Mouse (Mus musculus): ENCODE data around the gene Ndufaf5. TPM values are rescaled to one million over a fixed set of nuclear protein-coding genes. Genes with fewer than 3 reads are reported as not detected.

The Ndufaf5 gene
- polyA plus RNA-seq, 1 experiment from 2014 or later, result 26.6 TPM

- H3K4me1 ChIP-seq (ENCODE audit: control insufficient read depth, insufficient read depth, low read length), result no peaks in the 10 kb centered on the region
- no peaks in the 10 kb centered on the region for H3K27me3 ChIP-seq (ENCODE audit: control insufficient read depth, insufficient read depth, low read length)
- no peaks in the 10 kb centered on the region for H3K36me3 ChIP-seq (ENCODE audit: control insufficient read depth, insufficient read depth, low read length)
- no peak overlapping the region for H3K9ac ChIP-seq (ENCODE audit: low read length)
- H3K9me3 ChIP-seq (replicated peaks; ENCODE audit: control insufficient read depth, low read length), result no peaks in the 10 kb centered on the region
- no peak overlapping the region for H3K27ac ChIP-seq (ENCODE audit: low read length)
- H3K4me2 ChIP-seq (ENCODE audit: low read depth, low read length), result no peak overlapping the region
- ATAC-seq (ENCODE audit: insufficient read depth, low FRiP score), result no peak
- no peak overlapping the region for H3K4me3 ChIP-seq (replicated peaks; ENCODE audit: low read length)
- 76% methylated on average over 5 of the region's 5 CpGs for WGBS
Observed at GRCm38 (mm10) chr2:140242398-140242797, 71.9 kb downstream of the Ndufaf5 start.

GRCm38 (mm10) chr2:140243105-140243504 lies 72.7 kb downstream of the Ndufaf5 start:
- WGBS, result 90% methylated on average over 5 of the region's 5 CpGs
- no peak overlapping the region for H3K27ac ChIP-seq (ENCODE audit: low read length)

More at GRCm38 (mm10) chr2:140243105-140243504, 72.7 kb downstream of the Ndufaf5 start:
- no peak for ATAC-seq (ENCODE audit: insufficient read depth, low FRiP score)
- Histone ChIP-seq H3K9ac (ENCODE audit: low read length) (no peak overlapping the region), H3K9me3 (replicated peaks; ENCODE audit: control insufficient read depth, low read length) (no peaks in the 10 kb centered on the region), H3K36me3 (ENCODE audit: control insufficient read depth, insufficient read depth, low read length) (no peaks in the 10 kb centered on the region), H3K4me1 (ENCODE audit: control insufficient read depth, insufficient read depth, low read length) (no peaks in the 10 kb centered on the region), H3K4me3 (replicated peaks; ENCODE audit: low read length) (no peak overlapping the region), H3K4me2 (ENCODE audit: low read depth, low read length) (no peak overlapping the region), H3K27me3 (ENCODE audit: control insufficient read depth, insufficient read depth, low read length) (no peaks in the 10 kb centered on the region)

Other genes starting within 250 kb of the Ndufaf5 start
- 20.6 and 23.9 TPM in 2 replicates for gene Tasp1, start 103.8 kb upstream of the Ndufaf5 start, polyA plus RNA-seq (2015; fragmentation: Nextera tagmentation; extraction: Ambion mirVana)
- not detected in 2 replicates for gene Gm17374, start 18.6 kb upstream of the Ndufaf5 start, polyA plus RNA-seq (2015; fragmentation: Nextera tagmentation; extraction: Ambion mirVana)
- 19.8 and 23.6 TPM in 2 replicates for gene Esf1, start 85 bp upstream of the Ndufaf5 start, polyA plus RNA-seq (2015; fragmentation: Nextera tagmentation; extraction: Ambion mirVana)
- gene Sel1l2, start 219.1 kb downstream of the Ndufaf5 start, polyA plus RNA-seq (2015; fragmentation: Nextera tagmentation; extraction: Ambion mirVana), result not detected in 2 replicates
- gene Macrod2, start 224.7 kb downstream of the Ndufaf5 start, polyA plus RNA-seq (2015; fragmentation: Nextera tagmentation; extraction: Ambion mirVana), result 43.1 and 45.4 TPM in 2 replicates

All from stomach, embryonic 16.5 days (tissue).